Comparison of ENCODE assay signal across 22 mouse cellular contexts in the genomic region with DNA sequence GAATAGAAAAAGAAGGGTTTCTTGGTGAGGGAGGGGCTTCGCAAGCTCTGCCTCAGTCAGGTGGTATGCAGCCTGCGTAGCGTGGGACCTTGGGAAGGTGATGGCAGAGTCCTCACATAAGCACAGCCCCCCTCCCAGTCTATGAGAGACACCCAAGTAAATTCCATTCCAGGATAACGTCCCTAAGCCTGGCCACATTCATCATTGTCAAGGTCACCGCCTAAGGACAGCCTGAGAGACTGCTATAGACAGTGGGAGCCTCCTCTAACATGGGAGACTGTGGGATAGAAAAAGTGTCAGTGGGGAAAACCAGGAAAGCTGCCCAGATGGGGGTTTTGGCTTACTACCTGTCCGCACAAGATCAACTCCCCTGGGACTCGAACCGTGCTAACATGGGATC.
"Had no signal": no experiment of that assay in that cellular context is flagged by ENCODE, and none has a peak within 500 bp of the region (broad histone marks: within the 10 kb centered on the region; RNA-seq: fewer than 3 reads in every experiment).

No protein-coding gene starts in this region.

- ATAC-seq: liver, postnatal 0 days; lung, postnatal 0 days; midbrain, embryonic 15.5 days had no signal

- H3K36me3 ChIP-seq: limb, embryonic 12.5 days; limb, embryonic 15.5 days; midbrain, embryonic 12.5 days; midbrain, embryonic 15.5 days; neural tube, embryonic 12.5 days; neural tube, embryonic 15.5 days had no signal

- H3K9ac ChIP-seq: limb, embryonic 12.5 days; limb, embryonic 15.5 days; liver, embryonic 14.5 days; liver, postnatal 0 days; lung, embryonic 14.5 days; midbrain, embryonic 12.5 days; midbrain, embryonic 15.5 days; neural tube, embryonic 12.5 days; neural tube, embryonic 15.5 days had no signal

- H3K4me2 ChIP-seq: limb, embryonic 12.5 days; limb, embryonic 15.5 days; liver, embryonic 11.5 days; lung, embryonic 14.5 days; midbrain, embryonic 12.5 days; midbrain, embryonic 15.5 days; neural tube, embryonic 12.5 days; neural tube, embryonic 15.5 days had no signal

- H3K9me3 ChIP-seq: limb, embryonic 12.5 days; limb, embryonic 15.5 days; midbrain, embryonic 12.5 days; midbrain, embryonic 15.5 days; neural tube, embryonic 12.5 days; neural tube, embryonic 15.5 days had no signal

- H3K4me3 ChIP-seq: limb, embryonic 12.5 days; limb, embryonic 15.5 days; midbrain, embryonic 12.5 days; midbrain, embryonic 15.5 days; neural tube, embryonic 12.5 days; neural tube, embryonic 15.5 days had no signal

- H3K27me3 ChIP-seq: limb, embryonic 12.5 days; limb, embryonic 15.5 days; midbrain, embryonic 12.5 days; midbrain, embryonic 15.5 days; neural tube, embryonic 12.5 days; neural tube, embryonic 15.5 days had no signal

- H3K4me1 ChIP-seq: limb, embryonic 12.5 days; limb, embryonic 15.5 days; midbrain, embryonic 12.5 days; midbrain, embryonic 15.5 days; neural tube, embryonic 12.5 days; neural tube, embryonic 15.5 days had no signal

- DNase-seq: kidney, postnatal 14 days; kidney, postnatal 4 days; left cerebral cortex, postnatal 4 days; liver, postnatal 0 days; lung, embryonic 14.5 days; right cerebral cortex, adult 18-20 months; right cerebral cortex, postnatal 14 days; right cerebral cortex, postnatal 4 days; thymus, adult 2 months; thymus, postnatal 14 days; thymus, postnatal 4 days had no signal

- H3K27ac ChIP-seq: limb, embryonic 12.5 days; limb, embryonic 15.5 days; liver, embryonic 14.5 days; macrophage; midbrain, embryonic 12.5 days; midbrain, embryonic 15.5 days; neural tube, embryonic 12.5 days; neural tube, embryonic 15.5 days; stomach, postnatal 0 days had no signal
